Mouse (Mus musculus) neutrophil, adult 65 days (primary cell): ENCODE data around the gene Mrps18b. TPM values are rescaled to one million over a fixed set of nuclear protein-coding genes. Genes with fewer than 3 reads are reported as not detected.

Experiments
- total RNA-seq: library from RNA; stranded (reverse); gene quantifications from 2 replicates; pipeline ENCODE4 v1.2.4, GENCODE M21; 2023

The Mrps18b gene
- total RNA-seq, result 18.8 and 24.2 TPM in 2 replicates

GRCm38 (mm10) chr17:35916297-35917142 lies at the start of gene Mrps18b, which contains the start of gene Ppp1r10:
Gene Mrps18b (minus strand): TSS chr17:35916389.
Gene Ppp1r10 (plus strand): TSS chr17:35916434.

GRCm38 (mm10) chr17:35909919-35910369 lies 6.2 kb downstream of the Mrps18b start, which contains the start of gene Atat1:
Gene Atat1 (minus strand): TSS chr17:35910075.

GRCm38 (mm10) chr17:35896781-35897643 lies 19.2 kb downstream of the Mrps18b start, which contains the start of gene 2310061I04Rik:
Gene 2310061I04Rik (minus strand): TSS chr17:35897431.

GRCm38 (mm10) chr17:35879245-35880057 lies 36.7 kb downstream of the Mrps18b start, which contains the start of gene Dhx16:
Gene Dhx16 (plus strand): TSS chr17:35879819.

GRCm38 (mm10) chr17:35865481-35866280 lies 50.5 kb downstream of the Mrps18b start, which contains the start of gene Ppp1r18:
Gene Ppp1r18 (plus strand): TSS chr17:35865593.

GRCm38 (mm10) chr17:35861198-35861857 lies 54.9 kb downstream of the Mrps18b start, which contains the start of gene Nrm:
Gene Nrm (plus strand): TSS chr17:35861318.

Other genes with a start within 250 kb of the Mrps18b start
- 5.3 and 11.6 TPM in 2 replicates for gene Vars2, start 248.8 kb downstream of the Mrps18b start, total RNA-seq
- gene Gtf2h4, start 242.7 kb downstream of the Mrps18b start, total RNA-seq, result 4.2 and 5.6 TPM in 2 replicates
- gene Ddr1, start 211.8 kb downstream of the Mrps18b start, total RNA-seq, result 0.13 and 0.25 TPM in 2 replicates
- gene Ier3, start 94.7 kb downstream of the Mrps18b start, total RNA-seq, result 146 and 161 TPM in 2 replicates
- 177 and 218 TPM in 2 replicates for gene Flot1, start 93.2 kb downstream of the Mrps18b start, total RNA-seq
- gene Tubb5, start 78.1 kb downstream of the Mrps18b start, total RNA-seq, result 358 and 363 TPM in 2 replicates
- gene Mdc1, start 74.9 kb downstream of the Mrps18b start, total RNA-seq, result 19.8 and 27.4 TPM in 2 replicates
- 37.7 and 48.1 TPM in 2 replicates for gene Nrm, start 55.1 kb downstream of the Mrps18b start, total RNA-seq
- gene Ppp1r18, start 50.8 kb downstream of the Mrps18b start, total RNA-seq, result 276 and 319 TPM in 2 replicates
- gene Dhx16, start 36.6 kb downstream of the Mrps18b start, total RNA-seq, result 54.5 and 72.8 TPM in 2 replicates
- gene 2310061I04Rik, start 19.0 kb downstream of the Mrps18b start, total RNA-seq, result 11.3 and 14.5 TPM in 2 replicates
- gene Atat1, start 6.3 kb downstream of the Mrps18b start, total RNA-seq, result 10.8 and 12.3 TPM in 2 replicates
- 65.3 and 65.4 TPM in 2 replicates for gene Ppp1r10, start within 50 bp of the Mrps18b start, total RNA-seq
- gene Abcf1, start 53.4 kb upstream of the Mrps18b start, total RNA-seq, result 66.5 and 97.8 TPM in 2 replicates
- 43.4 and 73.5 TPM in 2 replicates for gene Gnl1, start 63.5 kb upstream of the Mrps18b start, total RNA-seq
- 26.3 and 32.8 TPM in 2 replicates for gene Prr3, start 63.8 kb upstream of the Mrps18b start, total RNA-seq
- 37.5 and 37.7 TPM in 2 replicates for gene H2-T24, start 104.2 kb upstream of the Mrps18b start, total RNA-seq
- 151 and 156 TPM in 2 replicates for gene H2-T23, start 116.5 kb upstream of the Mrps18b start, total RNA-seq
- 31.0 and 31.3 TPM in 2 replicates for gene H2-T22, start 126.4 kb upstream of the Mrps18b start, total RNA-seq
- gene Gm6034, start 126.6 kb upstream of the Mrps18b start, total RNA-seq, result 0.29 TPM in 1 of 2 replicates, not detected in the other
- gene Gm11127, start 142.0 kb upstream of the Mrps18b start, total RNA-seq, result 34.1 and 46.2 TPM in 2 replicates
- gene Gm19684, start 205.3 kb upstream of the Mrps18b start, total RNA-seq, result 0.68 and 1.4 TPM in 2 replicates
- gene Gm7030, start 213.0 kb upstream of the Mrps18b start, total RNA-seq, result 1.6 and 2.5 TPM in 2 replicates